Mouse (Mus musculus) adrenal gland (tissue): ENCODE data around the gene Calcrl.

Experiments used
- intact Hi-C: fragments of 180-260 bp; cut with DNase I; formaldehyde crosslinking; loops from one replicate; pipeline ENCODE4 v1.15.1; 2025
- long read RNA-seq, 2 experiments: library from polyadenylated mRNA; unstranded; transcript quantifications; one replicate each; pipeline ENCODE4 v2.0.0; 2020; ENCODE audit warnings: borderline replicate concordance in 1 of 2; ENCODE audit not compliant: insufficient replicate concordance in 1 of 2

Gene Calcrl
- long read RNA-seq, experiment 1, partial matches to known transcripts = 2 of 2 reads
- long read RNA-seq, experiment 1, other reads (novel, unspliced or antisense) = 0 of 2 reads
- long read RNA-seq, experiment 2, full-length matches to known transcripts = 1 of 6 reads
- long read RNA-seq, experiment 2, partial matches to known transcripts = 3 of 6 reads
- long read RNA-seq, experiment 2, other reads (novel, unspliced or antisense) = 2 of 6 reads

- intact Hi-C loops = loop anchor here (5.0 to 10.0 kb wide), 4 partner anchors 130 to 380 kb away; no protein-coding TSS in a partner anchor
Measured at GRCm38 (mm10) chr2:84425138-84425537, at the start of gene Calcrl. Calcrl (minus strand) TSS chr2:84425411.

DNA sequence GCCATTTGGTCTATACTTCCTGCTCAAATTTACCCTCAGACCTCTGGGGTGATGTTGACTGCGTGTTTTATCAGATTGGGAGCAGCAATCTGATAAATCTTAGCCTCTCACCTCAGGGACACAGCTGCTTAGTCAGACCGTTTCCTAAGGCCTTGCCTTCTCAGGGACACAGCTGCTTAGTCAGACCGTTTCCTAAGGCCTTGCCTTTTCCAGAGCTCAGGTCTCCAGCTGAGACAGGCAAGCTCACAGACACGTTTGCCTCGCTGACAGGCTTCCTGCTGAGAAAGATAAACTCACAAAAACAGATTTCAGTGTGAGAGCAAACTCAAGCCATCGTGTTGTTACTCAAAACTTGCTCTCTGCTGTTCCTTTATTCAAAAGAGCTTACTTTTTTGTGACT, 49.4 kb upstream of the Calcrl start:
- intact Hi-C loops = no loop called here

DNA sequence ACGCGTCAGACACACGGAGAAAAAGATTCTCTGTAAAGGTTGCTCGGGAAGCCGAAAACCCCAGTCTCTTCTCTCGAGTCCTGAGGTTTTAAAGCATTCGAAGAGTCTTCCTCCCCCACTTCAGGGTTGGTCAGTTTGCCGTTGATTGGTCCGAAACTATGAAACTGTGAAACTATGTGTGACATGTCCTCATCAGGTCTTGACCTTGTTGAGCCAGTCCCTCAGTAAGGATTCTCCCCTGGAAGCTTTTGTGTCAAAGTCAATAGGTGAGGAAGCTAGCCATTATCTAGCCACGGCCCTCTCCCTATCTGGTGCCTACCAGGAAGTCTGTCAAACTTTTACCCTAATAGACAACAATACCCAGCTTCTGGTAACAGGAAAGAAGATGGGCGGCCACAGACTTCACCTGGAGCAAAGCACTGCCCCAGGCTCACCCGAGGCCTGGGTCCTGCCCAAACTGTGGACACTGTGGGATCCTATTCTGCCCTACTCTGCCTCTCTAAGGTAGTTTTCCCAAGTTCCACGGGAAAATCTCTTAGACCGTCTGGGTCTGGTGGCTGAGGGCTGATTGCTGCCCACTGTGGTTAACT, 48.8 kb upstream of the Calcrl start:
- intact Hi-C loops = no loop called here

GRCm38 (mm10) chr2:84467391-84467790, 42.2 kb upstream of the Calcrl start:
- intact Hi-C loops = no loop called here

DNA sequence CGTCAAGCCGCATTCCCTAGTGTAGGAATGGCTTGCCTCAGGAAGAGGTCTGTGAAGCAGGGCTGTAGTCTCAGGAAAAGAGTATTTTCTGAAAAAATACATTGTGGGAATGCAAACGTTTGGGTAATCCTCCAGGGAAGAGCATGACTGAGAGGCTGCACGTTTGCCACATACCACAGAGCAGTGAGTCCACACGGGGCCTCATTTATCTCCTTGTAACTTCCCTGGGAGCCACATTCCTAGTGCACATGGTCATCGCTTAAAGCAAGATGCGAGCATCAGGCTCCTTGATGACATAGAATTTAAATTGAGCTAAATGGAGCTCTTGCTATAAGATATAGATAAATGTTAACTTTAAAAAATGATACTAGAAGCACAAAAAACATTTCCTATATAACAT, 39.7 kb upstream of the Calcrl start:
- intact Hi-C loops = no loop called here

- intact Hi-C loops = no loop called here
Measured at GRCm38 (mm10) chr2:84462411-84462810, 37.2 kb upstream of the Calcrl start.

DNA sequence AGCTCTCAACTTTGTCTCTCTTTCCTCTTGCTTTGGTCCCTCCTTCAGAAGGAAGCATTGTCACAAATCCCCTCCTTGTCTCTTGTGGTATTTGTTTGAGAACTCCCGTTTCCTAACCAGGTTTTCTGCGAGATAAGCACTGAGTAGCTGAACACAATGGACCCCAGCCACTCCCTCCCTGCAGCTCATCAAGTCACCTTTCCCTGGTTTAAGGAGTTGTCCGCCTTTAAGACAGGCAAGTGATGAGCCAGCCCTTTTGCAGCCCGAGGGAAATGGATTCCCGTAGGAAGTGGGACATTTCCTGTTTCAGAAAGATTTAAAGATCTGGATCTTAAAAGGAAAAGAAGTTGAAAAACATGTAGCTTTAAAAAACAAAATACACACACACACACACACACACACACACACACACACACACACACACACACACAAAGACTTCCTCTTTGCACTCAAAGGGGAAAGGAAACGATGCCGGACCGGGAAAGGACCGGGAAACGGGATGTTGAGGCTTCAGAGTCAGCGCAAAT, 34.5 kb upstream of the Calcrl start:
- intact Hi-C loops = loop anchor here (10.0 kb wide), 1 partner anchor 155 kb away; no protein-coding TSS in a partner anchor

GRCm38 (mm10) chr2:84457221-84457620, 32.0 kb upstream of the Calcrl start:
- intact Hi-C loops = loop anchor here (10.0 kb wide), 1 partner anchor 158 kb away; no protein-coding TSS in a partner anchor

DNA sequence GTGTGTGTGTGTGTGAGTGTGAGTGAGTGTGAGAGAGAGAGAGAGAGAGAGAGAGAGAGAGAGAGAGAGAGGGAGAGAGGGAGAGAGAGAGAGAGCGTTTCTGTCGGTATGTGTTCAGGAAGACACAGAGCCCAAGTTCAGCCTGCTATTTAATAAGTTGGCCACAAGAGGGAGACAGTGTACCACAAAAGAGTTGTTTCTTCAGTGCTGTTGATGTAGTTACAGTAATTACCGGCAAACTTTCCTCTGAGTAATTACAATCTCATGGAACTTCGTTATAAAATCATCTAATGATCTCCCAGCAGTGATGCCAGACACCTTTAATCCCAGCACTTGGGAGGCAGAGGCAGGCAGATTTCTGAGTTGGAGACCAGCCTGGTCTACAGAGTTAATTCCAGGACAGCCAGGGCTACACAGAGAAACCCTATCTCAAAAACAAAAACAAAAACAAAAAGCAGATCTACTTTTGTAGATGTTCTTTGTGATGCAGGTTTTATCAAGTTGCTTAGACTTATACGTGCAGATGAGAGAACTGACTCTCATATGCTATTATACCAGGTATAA, 30.1 kb upstream of the Calcrl start:
- intact Hi-C loops = loop anchor here (1.0 to 10.0 kb wide), 3 partner anchors 24 to 205 kb away; no protein-coding TSS in a partner anchor

GRCm38 (mm10) chr2:84454551-84455235, 29.5 kb upstream of the Calcrl start:
- intact Hi-C loops = loop anchor here (1.0 to 10.0 kb wide), 3 partner anchors 25 to 206 kb away; no protein-coding TSS in a partner anchor

DNA sequence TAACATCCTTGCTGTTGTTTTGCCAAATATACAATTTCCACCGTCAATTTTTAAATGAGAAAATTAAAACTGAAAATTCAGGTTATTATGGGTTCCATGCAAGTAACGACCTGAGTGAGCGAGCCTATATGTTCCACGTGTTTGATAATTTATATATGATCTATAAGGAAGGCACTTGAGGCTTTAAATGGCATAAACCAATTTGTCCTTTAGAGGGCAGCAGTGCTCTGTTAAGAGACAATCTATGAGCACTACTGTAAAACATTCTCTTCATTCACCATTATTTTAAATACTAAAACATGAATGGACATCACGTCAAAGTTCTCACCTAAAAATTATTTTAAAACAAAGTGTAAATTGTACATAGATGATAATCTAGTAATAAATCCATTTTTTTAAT, 28.8 kb upstream of the Calcrl start:
- intact Hi-C loops = loop anchor here (2.0 to 10.0 kb wide), 2 partner anchors 161 to 207 kb away; no protein-coding TSS in a partner anchor

GRCm38 (mm10) chr2:84445499-84445898, 20.3 kb upstream of the Calcrl start:
- intact Hi-C loops = no loop called here

- intact Hi-C loops = no loop called here
Measured at GRCm38 (mm10) chr2:84441940-84442339, 16.7 kb upstream of the Calcrl start.

DNA sequence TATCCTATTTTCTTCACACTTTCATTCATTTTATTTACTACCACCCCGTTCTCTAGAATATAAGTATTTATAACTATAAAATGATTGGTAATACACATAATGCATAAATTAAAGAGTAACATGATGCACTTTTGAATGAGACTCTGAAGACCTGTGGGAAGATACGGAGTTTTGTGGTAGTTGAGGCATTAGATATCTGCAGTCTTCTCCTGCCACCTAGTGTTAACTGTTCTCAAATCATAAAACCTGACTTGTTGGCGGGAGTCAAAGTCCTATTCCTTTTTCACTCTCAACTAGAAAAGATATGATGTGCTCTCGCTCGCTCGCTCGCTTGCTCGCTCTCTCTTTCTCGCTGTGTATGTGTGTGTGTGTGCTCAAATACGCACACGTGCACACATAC, 4.5 kb upstream of the Calcrl start:
- intact Hi-C loops = loop anchor here (5.0 to 10.0 kb wide), 4 partner anchors 135 to 385 kb away; no protein-coding TSS in a partner anchor

DNA sequence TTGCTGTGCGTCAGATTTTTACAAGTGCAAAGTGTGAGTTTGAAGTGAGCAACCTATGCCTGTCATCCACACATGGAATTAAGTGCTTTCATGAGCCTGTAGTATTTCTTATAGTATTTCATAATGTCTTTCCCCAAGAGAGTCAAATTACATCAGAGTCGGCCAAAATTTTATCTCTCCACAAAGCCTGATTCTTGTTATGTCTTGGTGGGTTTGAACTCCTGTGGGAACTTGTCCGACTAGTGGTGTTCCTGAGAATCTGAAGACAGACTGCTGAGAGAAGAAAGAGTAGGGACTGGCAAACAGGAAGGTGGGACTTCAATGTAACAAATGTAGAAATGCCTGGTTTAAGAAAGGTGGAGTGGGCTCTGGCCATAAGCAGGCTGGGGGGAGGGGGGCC, 3.6 kb upstream of the Calcrl start:
- intact Hi-C loops = loop anchor here (5.0 to 10.0 kb wide), 4 partner anchors 134 to 384 kb away; no protein-coding TSS in a partner anchor

DNA sequence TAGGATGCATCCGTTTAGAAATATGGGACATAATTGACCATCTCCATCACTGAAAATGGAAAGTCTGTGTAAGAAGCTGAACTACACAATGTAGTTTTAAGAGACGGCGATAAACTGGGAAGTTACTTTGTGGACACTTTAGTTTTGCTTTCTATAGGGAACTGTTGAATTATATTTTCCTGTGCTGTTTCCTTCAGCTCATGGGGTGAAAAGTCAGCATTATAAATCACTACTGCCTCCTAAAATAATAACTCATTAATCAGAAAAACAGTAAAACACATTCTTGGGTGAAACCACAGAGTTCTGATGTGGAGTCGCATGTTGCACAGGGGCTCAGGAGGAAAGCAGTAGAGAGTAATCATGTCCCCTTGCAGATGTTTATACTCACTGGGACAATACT, 1.3 kb upstream of the Calcrl start:
- intact Hi-C loops = loop anchor here (5.0 to 10.0 kb wide), 4 partner anchors 132 to 382 kb away; no protein-coding TSS in a partner anchor

DNA sequence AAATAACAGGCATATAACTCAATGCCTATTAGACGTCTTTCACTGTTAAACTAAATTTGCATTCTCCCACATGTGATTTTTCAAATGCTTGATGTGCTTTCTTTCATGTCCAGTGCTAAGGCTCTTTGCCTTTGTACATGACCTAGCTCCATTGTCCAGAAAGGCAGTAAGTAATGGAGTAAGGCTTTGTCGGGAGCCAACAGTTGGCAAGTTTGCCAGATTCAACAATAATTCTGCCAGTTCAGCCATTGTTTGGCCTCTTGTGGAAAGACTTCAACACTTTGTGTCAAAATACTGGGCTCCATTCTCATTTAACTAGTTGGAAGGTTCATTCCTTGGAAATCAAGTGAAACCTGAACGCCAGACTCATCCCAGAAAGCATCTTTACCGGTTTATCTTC, 8.7 kb downstream of the Calcrl start:
- intact Hi-C loops = no loop called here

GRCm38 (mm10) chr2:84409796-84410592, 15.2 kb downstream of the Calcrl start:
- intact Hi-C loops = no loop called here

DNA sequence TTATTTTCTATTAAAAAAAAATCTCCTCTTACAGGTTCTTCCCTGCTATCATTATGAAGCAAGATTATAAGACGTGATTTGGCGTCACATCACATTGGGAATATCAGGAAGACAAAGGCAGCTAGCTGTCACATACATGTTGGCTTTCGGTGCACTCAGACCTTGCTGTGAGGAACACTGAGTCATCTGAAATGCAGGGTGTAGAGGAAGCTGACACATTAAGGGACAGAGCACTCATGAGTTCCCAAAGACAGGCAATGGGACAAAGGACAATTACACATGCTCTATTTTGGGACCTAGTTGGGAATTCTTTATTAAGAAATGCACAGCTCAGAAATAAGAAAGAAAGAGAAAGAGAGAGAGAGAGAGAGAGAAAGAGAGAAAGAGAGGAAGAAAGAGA, 20.4 kb downstream of the Calcrl start:
- intact Hi-C loops = no loop called here

- intact Hi-C loops = no loop called here
Measured at GRCm38 (mm10) chr2:84402713-84403112, 22.5 kb downstream of the Calcrl start.

DNA sequence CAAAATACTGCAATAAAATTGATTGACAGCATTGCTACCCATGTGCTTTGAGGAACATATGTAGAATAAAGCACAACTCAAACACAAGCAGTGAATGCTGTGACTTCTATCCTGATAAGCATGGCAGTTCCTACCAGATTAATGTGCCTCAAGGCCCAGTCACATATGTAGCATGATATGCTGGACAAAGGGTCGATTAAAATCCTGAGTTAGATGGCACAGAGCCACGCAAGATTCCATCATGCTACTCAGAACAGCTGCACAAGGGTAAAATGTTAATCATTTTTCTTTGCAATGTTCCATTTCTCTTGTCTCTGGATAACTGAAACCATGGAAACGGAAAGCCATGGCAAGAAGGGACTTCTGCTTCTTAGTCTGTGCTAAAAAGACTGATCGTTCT, 28.7 kb downstream of the Calcrl start:
- intact Hi-C loops = no loop called here
